Mouse (Mus musculus) cerebellum, adult 2 months (tissue): ENCODE data around the gene Mef2d.
A peak's percentile ranks its signal among the peaks of the same experiment; 100 is the strongest.

Source experiments
- CTCF ChIP-seq: fragments of 200-500 bp; IDR thresholded peaks from 2 replicates; pipeline ENCODE4 v1.5.1; 2011; ENCODE audit warnings: low read depth, mild to moderate bottlenecking, control low read depth, low read length, moderate library complexity, borderline replicate concordance; ENCODE audit not compliant: insufficient read depth
- POLR2A ChIP-seq: fragments of 200-500 bp; IDR thresholded peaks from 2 replicates; pipeline ENCODE4 v1.6.1; 2011; ENCODE audit warnings: low read length, control low read depth, borderline replicate concordance; ENCODE audit not compliant: insufficient read depth

GRCm38 (mm10) chr3:88177562-88178345 lies 35.6 kb downstream of the Mef2d start:
- no peak for TF ChIP-seq CTCF
- TF ChIP-seq POLR2A: peak; percentile 63; the same call in 1 of the 2 replicates
